Mouse (Mus musculus): ENCODE results near the gene Zfp287.
A peak's percentile ranks its signal among the peaks of the same experiment; 100 is the strongest.

Zfp287 gene

DNA sequence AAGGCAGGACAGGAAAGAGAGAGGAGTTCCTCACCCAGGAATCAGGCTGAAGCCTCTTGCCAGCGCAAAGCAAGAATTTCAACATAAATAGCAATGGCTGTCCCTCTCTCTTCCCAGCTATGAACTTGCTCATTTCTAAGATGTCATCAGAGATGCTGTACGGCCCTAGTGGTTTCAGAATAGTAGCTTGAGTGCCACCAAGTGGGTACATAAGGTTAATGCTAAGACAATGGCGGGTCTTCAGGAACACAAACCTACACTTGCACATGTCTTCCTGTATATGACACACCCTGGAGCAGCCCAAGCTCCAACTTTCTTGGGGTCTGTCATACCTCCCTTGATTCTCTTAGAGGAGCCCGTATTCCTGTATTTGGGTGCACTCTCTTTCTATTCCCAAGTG is 32.0 kb downstream of the Zfp287 start:
- no peak for DNase-seq

DNA sequence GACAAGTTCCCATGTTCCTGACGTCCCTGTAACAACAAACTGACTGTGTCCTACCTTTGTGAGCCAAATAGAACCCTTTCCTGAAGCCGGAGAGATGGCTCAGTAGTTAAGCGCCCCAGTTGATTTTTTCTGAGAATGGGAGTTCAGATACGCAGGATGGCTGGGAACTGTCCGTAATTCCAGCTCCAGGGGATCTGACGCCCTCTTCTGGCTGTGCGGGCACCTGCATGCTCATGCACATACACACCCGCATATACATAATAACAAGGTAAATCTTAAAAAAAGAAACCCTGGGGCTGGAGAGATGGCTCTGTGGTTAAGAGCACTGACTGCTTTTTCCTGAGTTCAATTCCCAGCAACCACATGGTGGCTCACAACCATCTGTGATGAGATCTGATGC is 36.6 kb downstream of the Zfp287 start:
- DNase-seq: no peak

DNA sequence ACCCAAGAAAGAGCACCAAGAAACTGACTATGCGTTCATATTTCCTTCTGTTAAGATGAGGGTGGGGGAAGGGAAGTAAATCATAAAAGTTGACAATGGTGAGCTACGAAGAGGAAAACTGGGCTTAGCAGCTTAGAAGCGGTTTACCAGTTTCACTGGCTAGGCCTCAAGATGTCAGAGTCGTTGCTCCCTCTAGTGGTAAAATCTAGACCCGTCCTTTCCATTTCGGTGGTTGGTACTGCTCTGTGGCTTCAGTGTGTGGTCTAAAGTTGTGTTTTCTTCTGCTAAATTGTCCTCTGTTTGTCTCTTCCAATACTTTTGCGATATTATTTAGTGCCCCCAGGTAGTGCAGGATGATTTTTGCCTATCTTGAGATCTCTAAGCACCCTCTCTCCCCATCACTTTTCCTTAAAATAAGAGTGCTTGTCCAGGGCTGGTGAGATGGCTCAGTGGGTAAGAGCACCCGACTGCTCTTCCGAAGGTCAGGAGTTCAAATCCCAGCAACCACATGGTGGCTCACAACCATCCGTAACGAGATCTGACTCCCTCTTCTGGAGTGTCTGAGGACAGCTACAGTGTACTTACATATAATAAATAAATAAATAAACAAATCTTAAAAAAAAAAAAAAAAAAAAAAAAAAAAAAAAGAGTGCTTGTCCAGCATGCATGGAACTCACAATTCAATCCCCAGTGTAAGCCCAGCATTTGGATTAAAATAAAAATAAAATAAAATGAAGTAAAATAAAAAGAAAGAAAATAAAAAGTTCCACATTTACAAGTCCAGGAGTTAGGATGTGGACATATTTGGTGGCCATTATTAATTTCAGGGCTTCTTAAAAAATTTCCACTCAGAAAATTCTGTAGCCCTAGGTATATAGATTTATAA is 38.2 kb downstream of the Zfp287 start:
- peak; percentile 15 to 62 for DNase-seq

DNA sequence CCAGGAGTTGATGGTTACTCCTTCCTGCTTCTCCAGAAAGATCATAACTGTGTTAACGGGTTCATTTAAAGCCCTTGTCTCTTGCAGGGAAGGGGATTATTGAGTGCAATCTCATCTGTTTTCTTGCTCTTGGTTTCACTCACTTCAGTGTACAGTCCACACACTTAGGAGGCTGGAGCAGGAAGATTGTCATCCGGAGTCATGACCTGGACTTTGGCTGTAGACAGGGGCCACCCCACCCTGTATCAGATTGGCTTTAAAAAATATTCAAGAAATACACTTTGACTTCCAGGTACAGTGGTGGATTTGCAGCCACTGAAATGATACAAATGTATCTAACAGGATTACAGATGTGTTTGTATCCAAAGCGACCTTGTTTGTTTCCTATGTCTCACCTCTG is 40.1 kb downstream of the Zfp287 start:
- no peak for DNase-seq

DNA sequence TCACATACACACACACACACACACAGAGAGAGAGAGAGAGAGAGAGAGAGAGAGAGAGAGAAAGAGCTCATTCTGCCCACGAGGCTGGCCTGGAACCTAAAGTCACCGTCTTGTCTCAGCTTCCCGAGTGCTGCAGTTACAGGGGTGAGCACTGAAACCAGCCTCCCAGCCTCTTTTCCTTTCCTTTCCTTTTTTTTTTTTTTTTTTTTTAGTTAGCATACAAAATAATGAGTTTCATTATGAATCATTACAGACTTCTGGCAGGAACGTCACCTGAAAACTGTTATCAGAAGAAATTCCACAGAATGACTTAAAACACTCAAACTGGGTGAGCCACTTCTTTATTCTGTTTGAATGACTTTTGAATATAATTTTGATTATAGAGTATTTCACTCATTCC is 51.8 kb downstream of the Zfp287 start:
- no peak for DNase-seq

DNA sequence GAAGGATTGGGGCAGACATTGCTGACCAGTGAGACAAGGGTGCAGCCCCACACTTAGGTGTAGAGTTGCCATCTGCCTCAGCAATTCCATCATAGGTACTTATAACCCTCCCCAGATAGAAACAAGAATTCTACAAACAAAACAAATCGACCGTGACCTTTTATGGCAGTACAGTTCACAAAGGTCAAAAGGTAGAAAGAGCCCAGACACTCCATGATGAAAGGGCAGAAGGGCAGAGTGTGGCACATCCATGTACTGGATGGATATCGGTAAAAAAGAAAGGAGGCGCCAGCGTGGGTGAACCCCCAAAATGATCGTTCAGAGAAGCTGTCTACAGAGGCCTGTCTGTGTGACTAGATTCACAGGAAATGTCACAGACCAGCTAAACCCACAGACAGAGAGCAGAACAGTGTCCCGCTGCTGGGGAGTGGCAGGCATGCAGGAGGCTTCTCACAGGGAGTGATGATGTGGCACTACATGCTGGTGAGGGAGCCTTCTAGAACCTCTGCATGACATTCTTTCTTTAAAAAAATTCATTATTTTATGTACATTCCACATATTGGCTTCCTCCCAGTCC is 52.8 kb downstream of the Zfp287 start:
- no peak for DNase-seq

DNA sequence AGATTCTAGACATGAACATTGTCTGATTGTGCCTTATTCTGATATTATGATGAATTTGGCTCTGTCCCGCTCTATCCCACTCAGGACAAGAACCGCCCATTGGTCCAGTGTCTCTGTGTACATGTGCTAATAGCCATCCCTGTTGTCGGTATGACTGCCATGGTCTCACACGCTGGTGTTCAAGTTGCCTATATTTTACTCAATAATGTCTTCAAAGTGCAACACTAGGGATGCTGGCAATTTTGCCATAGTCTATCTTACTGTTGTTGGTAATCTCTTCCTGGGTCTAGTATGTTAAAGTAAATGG is 55.5 kb downstream of the Zfp287 start:
- DNase-seq: no peak

DNA sequence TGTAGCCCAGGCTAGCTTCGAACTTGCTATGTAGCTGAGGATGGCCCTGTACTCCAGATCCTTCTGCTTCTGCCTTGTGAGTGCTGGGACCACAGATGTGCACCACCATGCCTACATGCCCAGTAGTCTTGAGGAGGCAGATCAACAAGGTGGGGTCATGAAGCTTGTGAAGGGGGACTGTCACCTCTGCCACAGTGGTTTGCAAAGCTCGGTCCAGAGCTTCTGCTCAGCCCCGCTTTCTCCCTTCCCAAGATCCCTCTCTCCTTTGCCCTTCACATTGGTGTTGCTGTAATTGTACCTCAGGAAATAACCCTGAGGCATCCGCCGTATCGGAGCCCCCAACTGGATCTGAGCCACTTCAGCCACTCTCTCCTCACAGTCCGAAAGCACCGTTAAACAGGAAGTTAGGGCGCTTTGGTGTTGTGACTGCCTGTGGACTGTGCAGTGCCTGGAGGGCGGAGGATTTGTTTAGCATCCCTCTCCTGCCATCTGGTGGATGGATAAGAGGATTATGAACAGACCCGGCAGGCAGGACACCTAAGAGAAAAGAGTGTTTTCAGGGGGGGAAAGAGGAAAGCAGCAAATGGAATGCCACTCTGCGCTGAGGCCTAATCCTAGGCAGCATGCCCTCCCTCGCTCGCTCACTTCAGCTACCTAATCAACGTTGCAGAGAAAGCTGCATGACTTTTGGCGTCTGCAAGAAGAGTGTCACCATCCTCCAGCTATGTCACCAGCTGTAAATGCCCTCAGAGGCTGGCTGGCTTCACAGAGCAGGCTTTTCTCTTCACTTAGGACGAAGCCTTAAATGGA is 56.0 kb downstream of the Zfp287 start:
- DNase-seq: peak; percentile 63 to 72

DNA sequence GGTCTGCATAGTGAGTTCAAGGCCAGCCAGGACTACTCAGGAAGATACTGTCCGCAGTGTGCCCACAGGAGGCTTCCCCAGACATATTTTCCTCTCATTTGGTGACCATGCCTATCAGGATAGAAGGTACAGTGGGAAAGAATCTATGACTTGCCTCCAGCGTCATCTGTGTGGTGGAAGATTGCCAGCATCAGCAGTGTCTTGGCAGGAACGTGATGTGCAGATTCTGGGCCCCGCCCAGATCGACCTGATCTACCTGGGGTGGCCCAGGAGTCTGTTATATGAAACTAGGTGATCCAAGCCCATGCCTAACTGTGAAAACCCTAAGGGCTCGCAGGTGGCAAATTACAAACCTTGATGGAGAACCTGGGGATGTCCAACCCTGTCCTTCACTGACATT is 61.7 kb downstream of the Zfp287 start:
- DNase-seq: peak; percentile 22 to 53

DNA sequence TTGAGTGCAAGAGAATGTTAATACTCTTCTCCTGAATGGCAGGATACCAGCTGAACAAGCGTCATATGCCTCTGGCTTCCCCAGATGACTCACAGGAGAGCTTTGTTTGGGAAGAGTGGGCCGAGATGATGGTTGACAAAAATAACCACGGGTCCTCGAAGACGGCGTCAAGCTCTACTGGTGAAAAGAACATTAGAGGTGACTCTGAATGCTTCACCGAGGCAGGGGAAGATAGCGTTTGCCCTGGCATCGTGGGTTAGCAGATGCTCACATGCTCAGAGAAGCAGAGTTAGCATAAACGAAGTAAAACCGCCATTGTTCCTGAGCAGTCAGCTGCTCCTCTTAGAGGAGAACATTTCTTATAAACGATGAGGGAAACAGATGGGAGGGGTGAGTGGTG is 62.2 kb downstream of the Zfp287 start:
- no peak for DNase-seq

DNA sequence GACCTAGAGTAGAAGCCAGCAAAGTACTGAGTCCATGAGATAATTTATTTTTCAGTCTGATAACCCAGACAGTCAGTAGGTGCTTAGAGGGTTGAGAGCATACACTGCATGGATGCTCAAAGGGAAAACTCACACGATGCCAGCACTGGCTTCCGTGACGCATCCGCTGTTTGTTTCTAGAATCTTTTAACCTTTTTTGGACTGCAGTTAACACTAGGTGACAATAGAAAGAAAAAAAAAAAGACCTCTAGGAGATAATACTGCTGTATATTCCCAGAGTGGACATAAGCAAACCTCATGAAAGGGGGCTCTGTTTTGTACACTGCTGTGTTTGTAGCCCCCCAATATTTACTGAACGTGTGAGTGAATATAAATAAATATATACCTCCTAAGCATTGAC is 62.7 kb downstream of the Zfp287 start:
- DNase-seq: no peak

DNA sequence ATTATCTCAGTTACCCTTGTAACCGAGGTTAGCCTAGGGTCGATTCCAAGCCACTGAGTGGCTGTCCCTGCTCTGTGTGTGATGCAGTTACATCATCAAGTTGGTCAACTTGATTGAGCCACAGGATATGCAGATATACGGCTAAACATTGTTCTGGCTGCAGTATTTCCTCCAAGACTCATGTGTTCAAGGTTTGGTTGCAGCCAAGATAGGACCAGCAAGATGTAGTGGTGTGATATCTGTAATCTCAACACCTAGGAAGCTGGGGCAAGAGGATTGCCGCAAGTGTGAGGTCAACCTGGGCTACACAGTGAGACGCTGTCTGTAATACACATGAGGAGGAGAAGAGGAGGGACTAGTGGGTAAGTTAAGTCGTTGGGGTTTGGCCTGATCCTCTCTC is 67.5 kb downstream of the Zfp287 start:
- no peak for DNase-seq

DNA sequence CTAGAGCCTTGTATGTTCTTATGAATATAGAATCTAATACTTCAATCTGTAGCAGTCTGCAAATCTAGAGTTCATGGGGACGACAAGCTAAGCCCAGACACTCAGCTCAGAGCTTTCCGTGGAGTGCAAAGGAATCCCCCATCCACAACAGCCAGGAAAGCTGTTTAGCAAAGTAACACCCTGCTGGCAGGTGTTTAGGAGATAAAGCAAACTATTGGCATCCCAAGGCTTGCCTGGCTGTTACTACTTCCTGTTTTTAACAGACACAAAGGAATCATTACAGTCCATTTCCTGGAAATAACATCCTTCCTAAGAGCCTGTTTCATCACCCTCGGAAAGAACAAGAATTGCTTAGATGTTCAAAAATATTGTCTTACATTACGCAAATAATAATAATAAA is 70.8 kb downstream of the Zfp287 start:
- no peak for DNase-seq

DNA sequence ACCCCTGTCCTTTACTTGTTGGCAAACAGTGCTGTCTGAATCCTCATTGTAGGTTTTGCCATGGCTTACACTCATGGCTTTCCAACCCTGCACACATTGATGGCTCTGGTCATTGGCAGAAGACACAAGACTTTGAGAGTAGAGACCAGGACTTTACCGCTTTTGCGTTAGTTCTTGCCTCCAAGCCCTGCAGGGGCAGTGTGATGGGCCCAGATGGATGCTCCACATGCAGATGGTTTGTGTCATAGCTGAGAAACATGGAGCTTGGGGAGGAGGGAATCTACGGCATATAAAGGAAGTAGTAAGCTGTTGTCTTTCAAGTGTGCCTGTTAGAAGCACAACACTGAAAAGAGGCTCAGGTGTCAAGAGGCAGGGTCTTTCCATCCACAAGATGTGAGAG is 79.6 kb downstream of the Zfp287 start:
- no peak for DNase-seq

DNA sequence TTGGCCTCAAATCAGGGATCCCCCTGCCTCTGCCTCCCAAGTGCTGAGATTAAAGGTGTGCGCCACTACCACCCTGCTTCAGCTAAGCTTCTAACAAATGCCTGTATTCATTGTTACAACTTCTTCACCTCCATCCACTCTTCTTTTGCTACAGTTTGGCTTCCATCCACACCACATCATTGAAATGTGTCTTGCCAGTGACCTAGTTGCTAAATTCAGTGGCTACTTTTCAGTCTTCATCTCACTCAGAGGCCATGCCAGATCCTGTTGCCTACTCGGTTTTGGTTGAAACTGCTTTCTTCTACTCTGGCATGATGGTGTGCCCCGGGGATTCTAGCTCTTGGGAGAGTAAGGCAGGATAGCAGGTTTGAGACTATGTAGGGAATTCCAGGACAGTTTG is 80.1 kb downstream of the Zfp287 start:
- no peak for DNase-seq

Data from cerebellum, postnatal 25 days (tissue).